Mouse (Mus musculus) G1E (cell line): ENCODE data around the gene Fbxw11.

Source experiments
- CTCF ChIP-seq: IDR thresholded peaks from 2 replicates; pipeline ENCODE4 v1.5.1; 2012; ENCODE audit warnings: low read depth, low read length, inconsistent platforms, mixed read lengths
- GATA1 ChIP-seq: IDR thresholded peaks from 2 replicates; pipeline ENCODE4 v1.6.1; 2012; ENCODE audit warnings: borderline replicate concordance, low read length, inconsistent platforms, mixed read lengths
- TAL1 ChIP-seq: conservative IDR thresholded peaks from 2 replicates; pipeline ENCODE4 v1.6.1; 2012; ENCODE audit warnings: low read depth, low read length, inconsistent platforms, mixed read lengths

- TF ChIP-seq CTCF (no peak), GATA1 (no peak), TAL1 (no peak)
These were observed 48.4 kb upstream of the Fbxw11 start for GRCm38 (mm10) chr11:32594122-32594521.
